Mouse (Mus musculus): ENCODE measurements around the gene Speer3.
"Not testable (repeated sequence)": the region's sequence is repeated elsewhere in the genome, so short reads cannot be mapped to it uniquely, and the experiment has no call there.

The Speer3 gene

GRCm38 (mm10) chr5:13791319-13791718 is at the start of gene Speer3:
Gene Speer3 (plus strand): TSS chr5:13791619.
- no peak for DNase-seq

- not testable (repeated sequence) for DNase-seq
Observed at GRCm38 (mm10) chr5:13810496-13810895, 19.1 kb downstream of the Speer3 start.

DNA sequence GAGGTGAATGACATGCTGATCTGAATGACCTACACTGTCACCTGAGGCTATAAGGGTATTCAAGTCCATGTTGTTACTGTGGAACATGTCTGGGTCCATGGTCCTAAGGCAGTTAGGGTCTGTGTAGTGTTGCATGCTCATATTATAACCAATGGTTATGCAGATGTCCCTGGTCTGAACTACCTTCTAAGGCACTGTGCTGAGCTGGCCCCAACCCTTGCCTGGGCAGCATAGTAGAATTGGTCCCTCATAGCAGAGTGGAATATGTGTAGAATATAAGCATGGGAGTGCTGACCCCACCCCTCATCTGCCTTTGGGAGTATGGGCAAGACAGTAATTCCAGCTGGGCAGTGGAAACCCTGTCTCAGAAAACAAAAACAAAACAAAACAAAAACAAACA is 33.7 kb downstream of the Speer3 start:
- DNase-seq = no peak

GRCm38 (mm10) chr5:13826708-13827107 is 35.3 kb downstream of the Speer3 start:
- no peak for DNase-seq

GRCm38 (mm10) chr5:13844317-13844716 is 52.9 kb downstream of the Speer3 start:
- no peak for DNase-seq
